Mouse (Mus musculus): Measurements from ENCODE around the gene Gm10318. TPM values are rescaled to one million over a fixed set of nuclear protein-coding genes. Genes with fewer than 3 reads are reported as not detected.

Gm10318 gene
- total RNA-seq (2023): not detected

GRCm38 (mm10) chr10:77852559-77852958, at the start of gene Gm10318:
Gene Gm10318 (plus strand): TSS chr10:77852859.

GRCm38 (mm10) chr10:77811743-77812142, 40.9 kb upstream of the Gm10318 start, which contains the start of gene Gm9507:
Gene Gm9507 (minus strand): TSS chr10:77811843.

GRCm38 (mm10) chr10:77814382-77814781, 38.3 kb upstream of the Gm10318 start, which contains the start of gene Gm2696:
Gene Gm2696 (plus strand): TSS chr10:77814682.

GRCm38 (mm10) chr10:77826951-77827350, 25.7 kb upstream of the Gm10318 start, which contains the start of gene Krtap10-4:
Gene Krtap10-4 (minus strand): TSS chr10:77827095.

GRCm38 (mm10) chr10:77835647-77836046, 17.0 kb upstream of the Gm10318 start, which contains the start of gene Krtap10-10:
Gene Krtap10-10 (plus strand): TSS chr10:77835947.

GRCm38 (mm10) chr10:77846503-77846902, 6.2 kb upstream of the Gm10318 start, which contains the start of gene Gm36176:
Gene Gm36176 (plus strand): TSS chr10:77846803.

GRCm38 (mm10) chr10:77861675-77862074, 9.0 kb downstream of the Gm10318 start, which contains the start of gene Gm3285:
Gene Gm3285 (plus strand): TSS chr10:77861975.

GRCm38 (mm10) chr10:77902211-77902893, 49.7 kb downstream of the Gm10318 start, which contains the start of gene Lrrc3:
Gene Lrrc3 (minus strand): TSS chr10:77902536.

Other genes starting within 250 kb of the Gm10318 start
- 10 to 100 TPM; 54.9 to 60.9 TPM for gene Sumo3, start 246.8 kb upstream of the Gm10318 start, total RNA-seq (2023)
- gene Gm49325, start 246.7 kb upstream of the Gm10318 start, total RNA-seq (2023): 1 to 10 TPM in 1 of 2 experiments, not detected in 1; 4.6 TPM
- gene Ube2g2, start 230.6 kb upstream of the Gm10318 start, total RNA-seq (2023): 10 to 100 TPM; 34.3 to 36.2 TPM
- gene Tspear, start 166.3 kb upstream of the Gm10318 start, total RNA-seq (2023): not detected
- not detected for gene Gm19402, start 162.1 kb upstream of the Gm10318 start, total RNA-seq (2023)
- gene Gm9508, start 155.6 kb upstream of the Gm10318 start, total RNA-seq (2023): not detected
- not detected for gene Gm10272, start 146.2 kb upstream of the Gm10318 start, total RNA-seq (2023)
- gene Gm10024, start 141.4 kb upstream of the Gm10318 start, total RNA-seq (2023): not detected
- not detected for gene Gm10142, start 137.1 kb upstream of the Gm10318 start, total RNA-seq (2023)
- gene Krtap12-1, start 132.3 kb upstream of the Gm10318 start, total RNA-seq (2023): not detected
- gene Gm10100, start 126.4 kb upstream of the Gm10318 start, total RNA-seq (2023): not detected
- not detected for gene Gm18596, start 110.2 kb upstream of the Gm10318 start, total RNA-seq (2023)
- not detected for gene Gm9736, start 101.5 kb upstream of the Gm10318 start, total RNA-seq (2023)
- gene Gm3233, start 93.2 kb upstream of the Gm10318 start, total RNA-seq (2023): not detected
- not detected for gene Gm3238, start 81.5 kb upstream of the Gm10318 start, total RNA-seq (2023)
- not detected for gene Gm7138, start 75.9 kb upstream of the Gm10318 start, total RNA-seq (2023)
- gene Gm3250, start 70.3 kb upstream of the Gm10318 start, total RNA-seq (2023): not detected
- not detected for gene Gm7137, start 64.7 kb upstream of the Gm10318 start, total RNA-seq (2023)
- not detected for gene Gm9639, start 57.8 kb upstream of the Gm10318 start, total RNA-seq (2023)
- not detected for gene Gm19668, start 53.7 kb upstream of the Gm10318 start, total RNA-seq (2023)
- not detected for gene Gm9507, start 41.0 kb upstream of the Gm10318 start, total RNA-seq (2023)
- not detected for gene Gm2696, start 38.2 kb upstream of the Gm10318 start, total RNA-seq (2023)
- gene Krtap10-4, start 25.8 kb upstream of the Gm10318 start, total RNA-seq (2023): not detected
- gene Krtap10-10, start 16.9 kb upstream of the Gm10318 start, total RNA-seq (2023): not detected
- gene Gm36176, start 6.1 kb upstream of the Gm10318 start, total RNA-seq (2023): not detected
- not detected for gene Gm3285, start 9.1 kb downstream of the Gm10318 start, total RNA-seq (2023)
- gene Lrrc3, start 49.7 kb downstream of the Gm10318 start, total RNA-seq (2023): under 1 TPM in 1 of 2 experiments, not detected in 1; 0.15 TPM
- gene Trpm2, start 117.7 kb downstream of the Gm10318 start, total RNA-seq (2023): 100 to 1,000 TPM; 232 to 259 TPM
- 1 to 10 TPM; 7.1 to 8.8 TPM for gene 1810043G02Rik, start 125.7 kb downstream of the Gm10318 start, total RNA-seq (2023)
- 10 to 100 TPM; 27.1 to 40.2 TPM for gene Pfkl, start 157.2 kb downstream of the Gm10318 start, total RNA-seq (2023)
- gene Dnmt3l, start 189.1 kb downstream of the Gm10318 start, total RNA-seq (2023): 1 to 10 TPM; 1.4 to 1.8 TPM
- not detected for gene Aire, start 190.8 kb downstream of the Gm10318 start, total RNA-seq (2023)
- 10 to 100 TPM; 48.0 to 48.3 TPM for gene Icosl, start 216.4 kb downstream of the Gm10318 start, total RNA-seq (2023)